Mouse (Mus musculus) hindbrain, embryonic 12.5 days (tissue): ENCODE measurements at regions not wholly inside any gene's neighbourhood (a gene's known extent, or its start where the extent isn't known, plus 50 kb on each side); places are given as distances from the start of the nearest gene placed in this dataset.
A peak's percentile ranks its signal among the peaks of the same experiment; 100 is the strongest.

ENCODE experiments used
- ATAC-seq: fragments of 200-750 bp; cut with Nextera tagmentation; 2 replicates; pipeline ENCODE4 v1.8.0; 2017; ENCODE audit warnings: moderate TSS enrichment; ENCODE audit not compliant: low FRiP score
- H3K27ac ChIP-seq: fragments of 300-500 bp; sonication (generic); 2 replicates; pipeline ENCODE4 v1.5.1; 2016; ENCODE audit warnings: mild to moderate bottlenecking
- H3K27me3 ChIP-seq: fragments of 300-500 bp; sonication (generic); 2 replicates; pipeline ENCODE4 v1.6.1; 2016; ENCODE audit warnings: mild to moderate bottlenecking
- H3K36me3 ChIP-seq: fragments of 300-500 bp; sonication (generic); 2 replicates; pipeline ENCODE4 v1.6.1; 2016; ENCODE audit warnings: mild to moderate bottlenecking
- H3K4me1 ChIP-seq: fragments of 300-500 bp; sonication (generic); 2 replicates; pipeline ENCODE4 v1.6.1; 2016
- H3K4me2 ChIP-seq: fragments of 300-500 bp; sonication (generic); replicated peaks from 2 replicates; pipeline ENCODE4 v1.6.1; 2016; ENCODE audit warnings: mild to moderate bottlenecking
- H3K4me3 ChIP-seq: fragments of 300-500 bp; sonication (generic); 2 replicates; pipeline ENCODE4 v1.5.1; 2016; ENCODE audit warnings: mild to moderate bottlenecking
- H3K9ac ChIP-seq: fragments of 300-500 bp; sonication (generic); 2 replicates; pipeline ENCODE4 v1.6.1; 2016; ENCODE audit warnings: mild to moderate bottlenecking, moderate library complexity
- H3K9me3 ChIP-seq: fragments of 300-500 bp; sonication (generic); replicated peaks from 2 replicates; pipeline ENCODE4 v1.6.1; 2016; ENCODE audit warnings: mild to moderate bottlenecking
- WGBS: fragments of 180-500 bp; shearing (Covaris S2); methylation state at CpG from one replicate; pipeline ENCODE4 v1.1.7; 2016; 5-methylcytosine and 5-hydroxymethylcytosine counted together

DNA sequence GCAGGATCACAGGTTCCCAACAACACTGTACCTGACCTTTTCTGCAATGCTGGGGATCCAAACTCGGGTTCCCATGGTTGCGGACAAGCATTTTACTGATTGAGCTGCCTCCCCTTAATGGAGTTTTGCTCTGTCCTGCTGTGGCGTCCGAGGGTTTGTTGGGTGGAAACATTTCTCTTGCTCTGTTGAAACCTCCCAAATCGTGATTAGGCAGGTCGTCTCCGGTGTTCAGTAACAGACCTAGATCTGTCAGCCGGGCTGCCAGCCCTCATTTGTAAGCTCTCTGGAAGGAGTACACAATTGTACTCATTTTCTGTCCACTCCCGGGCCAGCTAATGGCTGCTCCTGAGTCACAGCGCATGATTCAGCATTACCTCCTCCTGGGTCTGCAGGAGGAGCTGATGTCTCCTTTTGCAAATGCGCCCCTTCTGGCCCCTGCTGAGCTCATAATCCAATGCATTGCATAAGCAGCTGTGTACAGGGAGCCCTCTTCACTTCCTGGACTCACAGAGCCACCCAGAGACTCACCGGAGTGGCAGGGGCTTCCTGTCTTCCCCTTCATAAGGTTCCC is 49.8 kb upstream of the Sipa1l2 start:
- Histone ChIP-seq H3K27ac (peak overlapping the region; percentile 25; the same call in 1 of the 2 replicates), H3K9me3 (no peaks in the 10 kb centered on the region), H3K4me1 (peaks cover 23% of the 10 kb centered on the region), H3K27me3 (no peaks in the 10 kb centered on the region), H3K4me3 (no peak overlapping the region), H3K4me2 (no peak overlapping the region), H3K9ac (no peak overlapping the region), H3K36me3 (no peaks in the 10 kb centered on the region)
- 0 out of 2 replicates have a peak, but pooled peaks have one; percentile 29 for ATAC-seq
- 48% methylated on average over 12 of the region's 12 CpGs for WGBS
